In the genomic region with DNA sequence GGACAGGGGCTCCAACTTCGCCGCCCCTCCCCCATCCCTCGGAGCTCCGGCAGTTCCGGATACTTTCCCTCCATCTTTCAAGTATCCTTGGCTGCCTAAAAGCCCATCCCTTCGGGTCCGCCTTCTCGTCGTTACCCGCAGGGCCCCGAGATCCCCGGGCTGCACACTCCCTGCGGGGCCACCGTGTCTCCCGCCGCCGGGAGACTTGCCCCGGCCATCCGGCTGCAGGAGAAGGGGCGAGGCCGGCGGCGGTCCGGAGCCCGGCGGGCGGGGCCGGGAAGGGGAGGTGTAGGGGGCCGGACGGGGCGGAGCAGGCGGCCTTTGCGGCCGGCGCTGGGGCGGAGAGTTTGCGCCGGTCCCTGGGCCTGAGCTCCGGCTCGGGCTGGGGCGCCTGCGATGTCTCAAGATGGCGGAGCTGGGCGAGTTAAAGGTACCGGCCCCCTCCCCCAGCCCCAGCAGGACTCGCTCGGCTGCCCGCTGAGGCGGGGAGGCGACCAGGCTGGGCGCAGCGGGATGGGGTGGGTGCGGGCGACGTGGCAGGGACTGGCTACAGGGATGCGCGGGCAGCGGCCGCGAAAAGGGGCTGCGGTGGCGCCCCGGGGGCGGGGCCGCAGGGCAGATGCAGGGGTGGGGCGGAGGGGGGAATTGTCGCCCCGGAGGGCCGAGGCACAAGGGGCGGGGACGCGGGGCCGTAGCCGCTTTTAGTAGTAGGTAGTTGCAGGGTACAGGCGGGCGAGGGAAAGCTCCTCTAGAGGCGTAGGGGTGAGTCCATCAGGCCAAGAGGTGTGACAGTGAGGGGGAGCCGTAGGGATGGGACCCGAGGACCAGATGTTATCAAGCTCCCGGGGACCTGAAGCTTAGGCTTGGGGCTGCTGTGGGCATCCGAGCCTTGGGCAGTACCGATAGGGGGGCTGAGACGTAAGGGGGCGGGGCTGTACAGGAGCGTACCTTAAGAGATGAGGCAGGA, we compare ENCODE assay signal across 8 mouse cellular contexts. TPM values are rescaled to one million over a fixed set of nuclear protein-coding genes. Genes with fewer than 3 reads are reported as not detected.
A peak's percentile ranks its signal among the peaks of the same experiment; 100 is the strongest.
DNase-seq lines count a peak whose midpoint lies in the region; ATAC-seq lines count a peak whose summit lies in the region.

No protein-coding gene starts in this region.

- DNase-seq in adrenal gland, adult 2 months = peak; percentile 97
- DNase-seq in embryo, embryonic 11.5 days (ENCODE audit: low read depth, low spot score) = peak; percentile 86
- DNase-seq in gastrocnemius, postnatal 36 days = peak; percentile 87 to 89
- peak; percentile 77 to 82 for DNase-seq in left cerebral cortex, postnatal 25 days (ENCODE audit: low spot score in 2 of 2)
- peak; percentile 92 for DNase-seq in mesoderm, embryonic 11.5 days (ENCODE audit: low read depth, low spot score)
- DNase-seq in right cerebral cortex, postnatal 25 days = peak; percentile 87
- peak; percentile 91 to 92 for DNase-seq in urinary bladder, postnatal 36 days (ENCODE audit: low spot score in 2 of 2)

- H3K9me3 ChIP-seq in intestine, embryonic 16.5 days (ENCODE audit: control insufficient read depth, low read length) = no peaks in the 10 kb centered on the region

- no peaks in the 10 kb centered on the region for H3K27me3 ChIP-seq in intestine, embryonic 16.5 days (replicated peaks; ENCODE audit: control insufficient read depth, insufficient read depth, low read length)

- peak overlapping the region; percentile 86 for H3K9ac ChIP-seq in intestine, embryonic 16.5 days (ENCODE audit: low read depth, low read length)

- no peaks in the 10 kb centered on the region for H3K36me3 ChIP-seq in intestine, embryonic 16.5 days (ENCODE audit: control insufficient read depth, insufficient read depth, low read length)

- H3K4me2 ChIP-seq in intestine, embryonic 16.5 days (ENCODE audit: low read depth, low read length) = peak overlapping the region; percentile 81

- peak; percentile 94 for ATAC-seq in intestine, embryonic 16.5 days

- H3K4me1 ChIP-seq in intestine, embryonic 16.5 days (ENCODE audit: control insufficient read depth, insufficient read depth, low read length) = peaks cover 11% of the 10 kb centered on the region

- peak overlapping the region; percentile 83 for H3K4me3 ChIP-seq in intestine, embryonic 16.5 days (ENCODE audit: low read length)

- WGBS in intestine, embryonic 16.5 days = 1% methylated on average over 83 of the region's 85 CpGs

- intact Hi-C loops in gastrocnemius, postnatal 36 days (cut with DNase I) = no loop called here
- intact Hi-C loops in left cerebral cortex, postnatal 25 days (cut with DNase I) = no loop called here

- H3K27ac ChIP-seq in intestine, embryonic 16.5 days (ENCODE audit: low read length) = peak overlapping the region; percentile 91

RNA-seq across cellular contexts. Expression of gene Pias3, which starts 0.9 kb away (rescaled TPM):
- total RNA-seq in adrenal gland, adult 2 months (2021) = 10 to 100 TPM; 20.3 to 24.5 TPM
- 38.9 and 43.9 TPM in 2 replicates for polyA plus RNA-seq in adrenal gland, adult 2 months (2012; rRNA removed)
- 1 to 10 TPM; 6.5 to 7.3 TPM for total RNA-seq in gastrocnemius, postnatal 36 days (2021)
- 35.7 and 36.6 TPM in 2 replicates for polyA plus RNA-seq in intestine, embryonic 16.5 days (2015; fragmentation: Nextera tagmentation; extraction: Ambion mirVana)
- total RNA-seq in left cerebral cortex, postnatal 25 days (2021) = 10 to 100 TPM; 23.4 to 24.5 TPM

RNA-seq across cellular contexts. Expression of gene Nudt17, which starts 11.3 kb away (rescaled TPM):
- 1 to 10 TPM in 1 of 2 experiments, under 1 TPM in 1; 0.95 to 1.1 TPM for total RNA-seq in adrenal gland, adult 2 months (2021)
- 2.3 and 2.5 TPM in 2 replicates for polyA plus RNA-seq in adrenal gland, adult 2 months (2012; rRNA removed)
- 1 to 10 TPM in 1 of 2 experiments, under 1 TPM in 1; 0.42 to 1.1 TPM for total RNA-seq in gastrocnemius, postnatal 36 days (2021)
- 5.6 and 6.2 TPM in 2 replicates for polyA plus RNA-seq in intestine, embryonic 16.5 days (2015; fragmentation: Nextera tagmentation; extraction: Ambion mirVana)
- 10 to 100 TPM in 1 of 2 experiments, 1 to 10 TPM in 1; 7.6 to 10.0 TPM for total RNA-seq in left cerebral cortex, postnatal 25 days (2021)

RNA-seq across cellular contexts. Expression of gene Ankrd35, which starts 27.1 kb away (rescaled TPM):
- total RNA-seq in adrenal gland, adult 2 months (2021) = 1 to 10 TPM; 3.0 to 4.6 TPM
- 1.5 and 3.3 TPM in 2 replicates for polyA plus RNA-seq in adrenal gland, adult 2 months (2012; rRNA removed)
- under 1 TPM; 0.35 to 0.92 TPM for total RNA-seq in gastrocnemius, postnatal 36 days (2021)
- polyA plus RNA-seq in intestine, embryonic 16.5 days (2015; fragmentation: Nextera tagmentation; extraction: Ambion mirVana) = 0.28 and 0.39 TPM in 2 replicates
- 1 to 10 TPM; 6.8 to 7.0 TPM for total RNA-seq in left cerebral cortex, postnatal 25 days (2021)

RNA-seq across cellular contexts. Expression of gene Polr3c, which starts 30.4 kb away (rescaled TPM):
- total RNA-seq in adrenal gland, adult 2 months (2021) = 10 to 100 TPM; 28.9 to 32.8 TPM
- polyA plus RNA-seq in adrenal gland, adult 2 months (2012; rRNA removed) = 14.1 and 19.9 TPM in 2 replicates
- 10 to 100 TPM; 18.1 to 19.9 TPM for total RNA-seq in gastrocnemius, postnatal 36 days (2021)
- 37.7 and 41.0 TPM in 2 replicates for polyA plus RNA-seq in intestine, embryonic 16.5 days (2015; fragmentation: Nextera tagmentation; extraction: Ambion mirVana)
- total RNA-seq in left cerebral cortex, postnatal 25 days (2021) = 10 to 100 TPM; 25.0 to 27.5 TPM

RNA-seq across cellular contexts. Expression of gene Rnf115, which starts 30.4 kb away (rescaled TPM):
- 10 to 100 TPM; 39.4 to 46.5 TPM for total RNA-seq in adrenal gland, adult 2 months (2021)
- 9.9 and 12.5 TPM in 2 replicates for polyA plus RNA-seq in adrenal gland, adult 2 months (2012; rRNA removed)
- total RNA-seq in gastrocnemius, postnatal 36 days (2021) = 10 to 100 TPM; 76.2 to 86.5 TPM
- polyA plus RNA-seq in intestine, embryonic 16.5 days (2015; fragmentation: Nextera tagmentation; extraction: Ambion mirVana) = 43.6 and 47.3 TPM in 2 replicates
- 10 to 100 TPM; 68.8 to 70.2 TPM for total RNA-seq in left cerebral cortex, postnatal 25 days (2021)

Comparison
In these comparisons a context has a peak if more than half of its experiments do, and no peak if none do; other contexts are left out.
1. Peak in every context shown above with its lines: DNase-seq, ATAC-seq, H3K4me3 ChIP-seq and H3K27ac ChIP-seq.
2. RNA of gene Nudt17, which starts 11.3 kb away (total RNA-seq): 7.6 to 10.0 TPM in left cerebral cortex, postnatal 25 days; 0.95 to 1.1 TPM in adrenal gland, adult 2 months and 0.42 to 1.1 TPM in gastrocnemius, postnatal 36 days; every median in the first group is over 4 times any median in the second.